ENCODE assay signal across 8 mouse cellular contexts in genomic region chr17:6782033-6782526, GRCm38 (mm10). TPM values are rescaled to one million over a fixed set of nuclear protein-coding genes. Genes with fewer than 3 reads are reported as not detected.
DNase-seq lines count a peak whose midpoint lies in the region; ATAC-seq and TF ChIP-seq lines count a peak whose summit lies in the region.

No protein-coding gene starts in this region.

- peak overlapping the region; percentile 66 for H3K9ac ChIP-seq in hindbrain, embryonic 14.5 days
- peak overlapping the region; percentile 96 for H3K9ac ChIP-seq in liver, embryonic 11.5 days (ENCODE audit: low read depth, low read length)
- H3K9ac ChIP-seq in midbrain, embryonic 16.5 days (ENCODE audit: low read depth, low read length), result peak overlapping the region; percentile 64

- no peak overlapping the region for H3K27ac ChIP-seq in embryonic fibroblast, embryonic 13.5 days (ENCODE audit: insufficient read depth, low read length)
- H3K27ac ChIP-seq in hindbrain, embryonic 14.5 days, result 0 out of 2 replicates have a peak overlapping the region, but pooled peaks have one; percentile 39
- H3K27ac ChIP-seq in liver, embryonic 11.5 days (ENCODE audit: low read depth, low read length), result peak overlapping the region; percentile 96
- no peak overlapping the region for H3K27ac ChIP-seq in midbrain, embryonic 16.5 days (ENCODE audit: low read length)

- no peak for ATAC-seq in hindbrain, embryonic 14.5 days (ENCODE audit: low FRiP score)
- ATAC-seq in liver, embryonic 11.5 days (replicated peaks; ENCODE audit: low FRiP score), result peak; percentile 56; the same call in 1 of the 2 replicates
- ATAC-seq in midbrain, embryonic 16.5 days, result no peak

- no peaks in the 10 kb centered on the region for H3K9me3 ChIP-seq in hindbrain, embryonic 14.5 days (ENCODE audit: control insufficient read depth, low read length)
- no peaks in the 10 kb centered on the region for H3K9me3 ChIP-seq in liver, embryonic 11.5 days (ENCODE audit: control insufficient read depth, low read length)
- no peaks in the 10 kb centered on the region for H3K9me3 ChIP-seq in midbrain, embryonic 16.5 days (replicated peaks; ENCODE audit: control insufficient read depth, low read length, poor library complexity, severe bottlenecking)

- H3K27me3 ChIP-seq in hindbrain, embryonic 14.5 days (ENCODE audit: control insufficient read depth, insufficient read depth, low read length), result peaks cover 38% of the 10 kb centered on the region
- no peaks in the 10 kb centered on the region for H3K27me3 ChIP-seq in liver, embryonic 11.5 days (replicated peaks; ENCODE audit: control insufficient read depth, insufficient read depth, low read length)
- peaks cover 38% of the 10 kb centered on the region for H3K27me3 ChIP-seq in midbrain, embryonic 16.5 days (ENCODE audit: control insufficient read depth, insufficient read depth, low read depth, low read length)

- TF ChIP-seq CTCF in embryonic fibroblast, embryonic 13.5 days (IDR thresholded peaks at IDR 0.05; ENCODE audit: borderline replicate concordance, insufficient read depth, low read length), result no peak

- under 1% methylated on average over 21 of the region's 21 CpGs for WGBS in hindbrain, embryonic 14.5 days
- under 1% methylated on average over 21 of the region's 21 CpGs for WGBS in liver, embryonic 11.5 days
- under 1% methylated on average over 21 of the region's 21 CpGs for WGBS in midbrain, embryonic 16.5 days

- H3K36me3 ChIP-seq in hindbrain, embryonic 14.5 days (replicated peaks; ENCODE audit: control insufficient read depth, insufficient read depth), result no peaks in the 10 kb centered on the region
- H3K36me3 ChIP-seq in liver, embryonic 11.5 days (ENCODE audit: control insufficient read depth, insufficient read depth, low read length), result no peaks in the 10 kb centered on the region
- no peaks in the 10 kb centered on the region for H3K36me3 ChIP-seq in midbrain, embryonic 16.5 days (ENCODE audit: control insufficient read depth, insufficient read depth, low read length)

- intact Hi-C loops in left cerebral cortex, postnatal 14 days (cut with DNase I), result loop anchor here (5.0 kb wide), 1 partner anchor 45 kb away; no protein-coding TSS in a partner anchor

- peak overlapping the region; percentile 94 for H3K4me3 ChIP-seq in embryonic fibroblast, embryonic 13.5 days (ENCODE audit: insufficient read depth, low read length)
- H3K4me3 ChIP-seq in hindbrain, embryonic 14.5 days (replicated peaks; ENCODE audit: low read length), result peak overlapping the region; percentile 63
- peak overlapping the region; percentile 89 for H3K4me3 ChIP-seq in liver, embryonic 11.5 days (ENCODE audit: low read depth, low read length)
- peak overlapping the region; percentile 69 for H3K4me3 ChIP-seq in midbrain, embryonic 16.5 days (ENCODE audit: low read depth, low read length)

- no peak for TF ChIP-seq POLR2A in embryonic fibroblast, embryonic 13.5 days (IDR thresholded peaks at IDR 0.05; ENCODE audit: low read depth, low read length)

- peak overlapping the region; percentile 94 for H3K4me2 ChIP-seq in hindbrain, embryonic 14.5 days (replicated peaks)
- H3K4me2 ChIP-seq in liver, embryonic 11.5 days, result peak overlapping the region; percentile 82
- peak overlapping the region; percentile 97 for H3K4me2 ChIP-seq in midbrain, embryonic 16.5 days (ENCODE audit: low read length)

- no peaks in the 10 kb centered on the region; the same call in none of the 2 replicates for H3K4me1 ChIP-seq in embryonic fibroblast, embryonic 13.5 days (ENCODE audit: control insufficient read depth, insufficient read depth, low read length)
- peaks cover 15% of the 10 kb centered on the region for H3K4me1 ChIP-seq in hindbrain, embryonic 14.5 days (replicated peaks; ENCODE audit: control insufficient read depth, insufficient read depth, low read length)
- H3K4me1 ChIP-seq in liver, embryonic 11.5 days (replicated peaks; ENCODE audit: control insufficient read depth, insufficient read depth, low read length), result peaks cover 33% of the 10 kb centered on the region
- peaks cover 16% of the 10 kb centered on the region for H3K4me1 ChIP-seq in midbrain, embryonic 16.5 days (ENCODE audit: control insufficient read depth, insufficient read depth, low read length)

- peak; percentile 20 for DNase-seq in ovary, adult 18-20 months (ENCODE audit: low spot score)
- DNase-seq in ovary, postnatal 14 days (ENCODE audit: low spot score), result no peak
- no peak for DNase-seq in hindbrain, embryonic 14.5 days (ENCODE audit: low spot score)
- DNase-seq in liver, embryonic 11.5 days (ENCODE audit: low spot score), result no peak
- DNase-seq in thymus, postnatal 14 days, result peak; percentile 64
- no peak for DNase-seq in left cerebral cortex, postnatal 14 days (ENCODE audit: low spot score in 2 of 2)

RNA-seq across cellular contexts. Expression of gene Ezr, which starts 0.5 kb away (rescaled TPM):
- 18.3 and 20.9 TPM in 2 replicates for polyA plus RNA-seq in embryonic fibroblast, embryonic 13.5 days (2011; ENCODE audit: insufficient read length, low read depth, missing spikeins)
- 60.1 and 67.4 TPM in 2 replicates for polyA plus RNA-seq in hindbrain, embryonic 14.5 days (2014; fragmentation: Nextera tagmentation; extraction: Ambion mirVana)
- 96.2 and 97.3 TPM in 2 replicates for polyA plus RNA-seq in liver, embryonic 11.5 days (2014; fragmentation: Nextera tagmentation; extraction: Ambion mirVana)
- polyA plus RNA-seq in midbrain, embryonic 16.5 days (2015; fragmentation: Nextera tagmentation; extraction: Ambion mirVana), result 31.9 and 36.8 TPM in 2 replicates
- total RNA-seq in left cerebral cortex, postnatal 14 days (2021), result 10 to 100 TPM; 43.6 to 47.9 TPM

Comparison
In these comparisons a context has a peak if more than half of its experiments do, and no peak if none do; other contexts are left out.
1. DNase-seq: peak in ovary, adult 18-20 months (single experiment) and thymus, postnatal 14 days (single experiment); none in ovary, postnatal 14 days (single experiment), hindbrain, embryonic 14.5 days (single experiment), liver, embryonic 11.5 days (single experiment) and left cerebral cortex, postnatal 14 days (0 of 2).
2. H3K27ac ChIP-seq: peak in hindbrain, embryonic 14.5 days (single experiment) and liver, embryonic 11.5 days (single experiment); none in embryonic fibroblast, embryonic 13.5 days (single experiment) and midbrain, embryonic 16.5 days (single experiment).
3. Peak in every context shown above with its lines, with median percentiles within 50 percentile points of each other: H3K4me3 ChIP-seq, H3K4me2 ChIP-seq and H3K9ac ChIP-seq.